Mouse (Mus musculus) midbrain, embryonic 15.5 days (tissue): ENCODE results near the gene Ankrd11. TPM values are rescaled to one million over a fixed set of nuclear protein-coding genes. Genes with fewer than 3 reads are reported as not detected.
A peak's percentile ranks its signal among the peaks of the same experiment; 100 is the strongest.

Experiments
- ATAC-seq: fragments of 200-750 bp; cut with Nextera tagmentation; replicated peaks from 2 replicates; pipeline ENCODE4 v1.8.0; 2017; ENCODE audit warnings: moderate TSS enrichment
- H3K27ac ChIP-seq: fragments of 300-500 bp; sonication (generic); 2 replicates; pipeline ENCODE4 v1.5.1; 2015; ENCODE audit warnings: mild to moderate bottlenecking, inconsistent platforms
- H3K27me3 ChIP-seq: fragments of 300-500 bp; sonication (generic); replicated peaks from 2 replicates; pipeline ENCODE4 v1.6.1; 2015; ENCODE audit warnings: inconsistent platforms
- H3K36me3 ChIP-seq: fragments of 300-500 bp; sonication (generic); replicated peaks from 2 replicates; pipeline ENCODE4 v1.6.1; 2015; ENCODE audit warnings: inconsistent platforms
- H3K4me1 ChIP-seq: fragments of 300-500 bp; sonication (generic); 2 replicates; pipeline ENCODE4 v1.6.1; 2015; ENCODE audit warnings: inconsistent platforms
- H3K4me2 ChIP-seq: fragments of 300-500 bp; sonication (generic); 2 replicates; pipeline ENCODE4 v1.6.1; 2015; ENCODE audit warnings: inconsistent platforms, mild to moderate bottlenecking, moderate library complexity
- H3K4me3 ChIP-seq: fragments of 300-500 bp; sonication (generic); 2 replicates; pipeline ENCODE4 v1.5.1; 2015; ENCODE audit warnings: mild to moderate bottlenecking, inconsistent platforms
- H3K9ac ChIP-seq: fragments of 300-500 bp; sonication (generic); 2 replicates; pipeline ENCODE4 v1.6.1; 2015; ENCODE audit warnings: mild to moderate bottlenecking, inconsistent platforms
- H3K9me3 ChIP-seq: fragments of 300-500 bp; sonication (generic); 2 replicates; pipeline ENCODE4 v1.6.1; 2016; ENCODE audit warnings: inconsistent platforms
- WGBS: fragments of 180-500 bp; shearing (Covaris S2); methylation state at CpG from one replicate; pipeline ENCODE4 v1.1.7; 2015; ENCODE audit warnings: mixed read lengths; 5-methylcytosine and 5-hydroxymethylcytosine counted together
- polyA plus RNA-seq: library from polyadenylated mRNA; unstranded; fragments of >200 nt; fragmentation: Nextera tagmentation; extraction: Ambion mirVana; gene quantifications from 2 replicates; pipeline ENCODE4 v1.2.1, GENCODE M21; 2015

Gene Ankrd11
- polyA plus RNA-seq, 1 experiment from 2014 or later, result 69.4 TPM

DNA sequence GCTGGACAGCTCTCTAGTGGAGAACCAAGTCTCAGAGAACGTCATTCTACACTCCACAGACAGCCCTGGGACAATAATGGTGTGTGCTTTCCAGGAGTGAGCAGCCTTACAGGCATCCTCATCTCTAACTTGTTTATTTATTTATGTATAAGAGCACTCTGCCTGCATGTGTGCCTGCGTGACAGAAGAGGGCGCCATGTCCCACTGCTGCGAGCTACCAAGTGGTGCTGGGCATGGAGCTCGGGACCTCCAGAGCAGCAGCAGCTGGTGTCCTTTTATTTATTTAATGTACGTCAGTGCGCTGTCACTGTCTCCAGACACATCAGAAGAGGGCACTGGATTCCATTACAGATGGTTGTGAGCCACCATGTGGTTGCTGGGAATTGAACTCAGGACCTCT, 115.3 kb downstream of the Ankrd11 start:
- Histone ChIP-seq H3K9me3 (no peaks in the 10 kb centered on the region), H3K27ac (no peak overlapping the region), H3K9ac (no peak overlapping the region), H3K36me3 (no peaks in the 10 kb centered on the region), H3K4me3 (no peak overlapping the region), H3K27me3 (no peaks in the 10 kb centered on the region), H3K4me2 (no peak overlapping the region), H3K4me1 (peaks cover 13% of the 10 kb centered on the region)
- ATAC-seq, result no peak
- 88% methylated on average over 7 of the region's 7 CpGs for WGBS

GRCm38 (mm10) chr8:122925939-122926722, 115.9 kb downstream of the Ankrd11 start:
- H3K4me1 ChIP-seq, result peaks cover 17% of the 10 kb centered on the region
- no peaks in the 10 kb centered on the region for H3K36me3 ChIP-seq
- H3K4me2 ChIP-seq, result no peak overlapping the region
- H3K9me3 ChIP-seq, result no peaks in the 10 kb centered on the region
- no peak overlapping the region for H3K27ac ChIP-seq
- WGBS, result 84% methylated on average over 8 of the region's 8 CpGs
- H3K27me3 ChIP-seq, result no peaks in the 10 kb centered on the region
- ATAC-seq, result no peak
- no peak overlapping the region for H3K9ac ChIP-seq
- H3K4me3 ChIP-seq, result no peak overlapping the region

GRCm38 (mm10) chr8:122924091-122924490, 118.0 kb downstream of the Ankrd11 start:
- no peak for ATAC-seq
- 77% methylated on average over 6 of the region's 6 CpGs for WGBS
- H3K4me2 ChIP-seq, result no peak overlapping the region

DNA sequence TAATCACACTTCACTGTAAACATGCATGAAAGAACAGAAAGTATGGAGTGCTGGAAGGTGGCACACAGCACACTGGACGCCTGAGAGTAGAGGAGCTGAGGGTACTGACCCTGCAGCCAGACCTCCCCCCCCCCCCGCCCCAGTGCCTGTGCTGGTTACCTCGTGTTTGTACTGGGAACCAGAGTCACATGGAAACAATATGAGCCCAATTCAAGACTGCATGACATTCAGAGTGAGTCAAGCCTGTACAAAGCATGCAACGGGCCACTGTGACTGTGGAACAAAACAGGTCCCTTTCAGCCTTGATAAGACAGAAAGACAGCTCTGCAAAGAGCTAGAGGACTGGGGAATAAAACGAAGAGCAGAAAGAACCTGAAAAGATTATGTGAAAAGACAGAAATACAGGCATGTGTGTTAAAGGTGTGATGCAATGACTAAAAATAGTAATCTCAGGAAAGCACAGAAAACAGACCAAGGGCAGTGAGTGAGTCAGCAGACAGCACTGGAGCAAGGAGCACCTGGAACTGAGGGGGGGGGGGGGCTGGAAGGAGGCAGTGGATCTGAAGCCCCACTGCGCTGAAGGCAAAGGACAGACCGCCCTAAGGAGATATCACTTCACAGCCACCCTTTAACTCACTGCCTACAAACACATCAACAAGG, 118.5 kb downstream of the Ankrd11 start:
- no peak for ATAC-seq
- H3K27me3 ChIP-seq, result no peaks in the 10 kb centered on the region
- 62% methylated on average over 7 of the region's 7 CpGs for WGBS
- H3K9ac ChIP-seq, result no peak overlapping the region
- peaks cover 39% of the 10 kb centered on the region for H3K4me1 ChIP-seq
- no peaks in the 10 kb centered on the region for H3K36me3 ChIP-seq
- H3K4me2 ChIP-seq, result no peak overlapping the region
- no peak overlapping the region for H3K4me3 ChIP-seq
- H3K27ac ChIP-seq, result no peak overlapping the region
- no peaks in the 10 kb centered on the region for H3K9me3 ChIP-seq

More at GRCm38 (mm10) chr8:122924091-122924490, 118.0 kb downstream of the Ankrd11 start:
- Histone ChIP-seq H3K27ac (no peak overlapping the region), H3K36me3 (no peaks in the 10 kb centered on the region), H3K4me3 (no peak overlapping the region), H3K27me3 (no peaks in the 10 kb centered on the region), H3K9me3 (no peaks in the 10 kb centered on the region), H3K4me1 (peaks cover 33% of the 10 kb centered on the region), H3K9ac (no peak overlapping the region)

DNA sequence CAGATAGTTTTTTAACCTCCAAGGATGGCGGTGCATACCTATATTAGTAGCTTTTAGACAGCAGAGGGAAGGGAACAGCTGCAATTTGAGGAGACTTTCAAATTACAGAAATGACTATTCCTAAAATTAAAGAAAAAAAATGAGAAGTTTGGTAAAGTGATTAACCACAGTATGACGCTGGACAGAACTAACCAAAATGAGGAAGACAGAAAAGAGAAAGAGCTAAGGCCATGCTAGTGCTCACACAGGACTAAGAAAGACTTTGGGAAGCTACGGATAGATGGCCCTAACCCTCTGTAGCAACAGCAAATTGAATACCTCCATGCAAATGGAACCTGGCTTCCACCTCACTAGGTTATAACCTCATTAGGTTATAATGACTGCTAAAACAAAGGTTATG, 119.1 kb downstream of the Ankrd11 start:
- no peak overlapping the region for H3K9ac ChIP-seq
- no peak for ATAC-seq
- no peaks in the 10 kb centered on the region for H3K36me3 ChIP-seq
- H3K27ac ChIP-seq, result no peak overlapping the region
- 86% methylated on average over 3 of the region's 3 CpGs for WGBS
- no peak overlapping the region for H3K4me3 ChIP-seq
- H3K9me3 ChIP-seq, result no peaks in the 10 kb centered on the region
- H3K4me1 ChIP-seq, result peaks cover 45% of the 10 kb centered on the region
- no peaks in the 10 kb centered on the region for H3K27me3 ChIP-seq
- no peak overlapping the region for H3K4me2 ChIP-seq

DNA sequence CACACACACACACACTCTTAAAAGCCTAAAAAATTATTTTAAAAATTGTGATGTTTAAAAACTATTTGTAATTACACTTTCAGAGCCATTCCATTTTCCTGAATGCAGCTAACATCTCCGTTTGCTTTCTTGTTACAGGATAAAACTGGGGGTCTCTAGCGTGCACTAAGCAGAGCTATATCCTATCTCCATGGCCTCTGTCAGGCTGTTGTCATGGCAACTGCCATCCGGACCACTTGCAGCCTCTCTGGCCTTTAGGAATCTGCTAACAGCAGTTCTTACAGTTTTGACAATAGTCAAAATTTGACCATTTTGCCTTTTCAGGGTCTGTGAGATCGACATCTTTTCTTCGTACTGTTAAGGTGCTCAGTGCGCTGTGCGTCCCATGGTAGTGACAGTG, 121.2 kb downstream of the Ankrd11 start:
- H3K4me1 ChIP-seq, result peaks cover 52% of the 10 kb centered on the region
- peak; percentile 82; the same call in 1 of the 2 replicates for ATAC-seq
- H3K36me3 ChIP-seq, result no peaks in the 10 kb centered on the region
- H3K9ac ChIP-seq, result no peak overlapping the region
- no peaks in the 10 kb centered on the region for H3K27me3 ChIP-seq
- H3K27ac ChIP-seq, result peak overlapping the region; percentile 18
- H3K9me3 ChIP-seq, result no peaks in the 10 kb centered on the region
- no peak overlapping the region for H3K4me3 ChIP-seq
- 0 out of 2 replicates have a peak overlapping the region, but pooled peaks have one; percentile 3 for H3K4me2 ChIP-seq
- WGBS, result 44% methylated on average over 7 of the region's 7 CpGs

- H3K4me1 ChIP-seq, result peaks cover 50% of the 10 kb centered on the region
- no peaks in the 10 kb centered on the region for H3K27me3 ChIP-seq
- H3K9ac ChIP-seq, result no peak overlapping the region
- H3K27ac ChIP-seq, result no peak overlapping the region
- no peak overlapping the region for H3K4me2 ChIP-seq
- H3K36me3 ChIP-seq, result no peaks in the 10 kb centered on the region
- no peaks in the 10 kb centered on the region for H3K9me3 ChIP-seq
- WGBS, result 79% methylated on average over 7 of the region's 7 CpGs
- H3K4me3 ChIP-seq, result no peak overlapping the region
- no peak for ATAC-seq
Measured at GRCm38 (mm10) chr8:122918438-122919107, 123.5 kb downstream of the Ankrd11 start.

DNA sequence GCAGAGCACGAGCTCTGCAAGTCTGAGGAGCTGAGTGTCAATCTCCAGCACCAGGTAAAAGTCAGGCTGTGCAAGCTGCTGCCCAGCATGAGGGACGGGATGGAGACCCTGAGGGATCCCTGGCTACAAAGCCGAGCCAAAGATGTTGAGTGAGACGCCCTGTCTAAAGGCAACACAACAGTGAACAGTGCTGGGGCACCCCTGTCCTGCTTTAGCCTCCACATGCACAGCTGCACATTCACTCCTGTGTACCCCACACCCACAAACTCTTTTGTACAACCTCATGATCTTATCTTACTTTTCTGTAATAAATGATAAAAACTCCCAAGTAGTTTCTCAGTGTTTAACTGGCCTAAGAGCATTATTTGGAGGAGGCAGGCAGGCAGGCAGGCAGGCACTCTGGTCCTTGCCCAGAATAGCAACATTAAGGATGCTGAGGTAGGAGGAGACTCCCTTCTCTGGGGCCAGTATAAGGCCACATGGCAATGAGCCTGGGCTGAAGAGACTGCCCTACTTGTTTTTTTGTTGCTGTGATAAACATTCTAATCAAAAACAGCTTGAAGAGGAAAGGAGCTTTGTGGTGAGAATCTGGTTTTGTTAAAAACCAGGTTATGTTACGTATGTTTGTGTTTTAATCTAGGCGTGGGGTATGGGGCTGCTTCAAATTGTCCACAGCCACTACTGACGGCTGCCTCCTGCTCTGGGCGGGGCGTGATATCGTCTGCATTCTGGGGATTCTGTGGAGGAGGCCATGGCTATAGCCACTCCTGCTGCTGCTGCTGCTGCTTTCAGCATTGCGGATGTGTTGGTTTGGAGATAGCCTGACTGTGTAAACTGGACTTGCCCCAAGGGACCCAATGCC, 124.3 kb downstream of the Ankrd11 start:
- no peaks in the 10 kb centered on the region for H3K9me3 ChIP-seq
- ATAC-seq, result no peak
- no peaks in the 10 kb centered on the region for H3K36me3 ChIP-seq
- no peak overlapping the region for H3K27ac ChIP-seq
- no peak overlapping the region for H3K4me3 ChIP-seq
- H3K4me1 ChIP-seq, result peaks cover 49% of the 10 kb centered on the region
- no peak overlapping the region for H3K4me2 ChIP-seq
- no peak overlapping the region for H3K9ac ChIP-seq
- no peaks in the 10 kb centered on the region for H3K27me3 ChIP-seq
- 60% methylated on average over 11 of the region's 11 CpGs for WGBS

DNA sequence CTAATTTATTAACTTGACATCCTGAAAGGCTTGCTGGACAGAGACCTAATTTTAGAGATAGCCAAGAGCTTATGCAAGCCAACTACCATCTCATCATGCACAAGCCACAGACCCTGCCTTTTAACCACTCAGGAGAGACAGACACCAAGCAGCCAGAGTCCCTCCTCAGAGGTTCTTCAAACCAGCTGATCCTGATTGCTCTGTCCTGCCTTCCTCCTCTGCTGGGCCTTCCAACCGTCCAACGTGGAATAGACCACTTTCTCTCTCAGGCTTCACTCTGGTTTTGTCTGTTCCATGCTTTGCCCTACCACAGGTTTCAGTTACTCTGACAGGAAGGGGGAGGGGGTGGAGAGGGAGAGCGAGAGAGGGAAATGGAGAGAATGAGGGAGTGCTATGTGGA, 125.3 kb downstream of the Ankrd11 start:
- no peak overlapping the region for H3K9ac ChIP-seq
- ATAC-seq, result no peak
- H3K9me3 ChIP-seq, result no peaks in the 10 kb centered on the region
- H3K4me3 ChIP-seq, result no peak overlapping the region
- H3K27ac ChIP-seq, result no peak overlapping the region
- no peaks in the 10 kb centered on the region for H3K27me3 ChIP-seq
- H3K4me1 ChIP-seq, result peaks cover 42% of the 10 kb centered on the region
- 69% methylated on average over 3 of the region's 3 CpGs for WGBS
- no peaks in the 10 kb centered on the region for H3K36me3 ChIP-seq
- H3K4me2 ChIP-seq, result no peak overlapping the region

GRCm38 (mm10) chr8:122912871-122913270, 129.2 kb downstream of the Ankrd11 start:
- Histone ChIP-seq H3K36me3 (0 out of 2 replicates have a peak, but pooled peaks cover under 1% of the 10 kb centered on the region), H3K4me1 (peaks cover 10% of the 10 kb centered on the region), H3K27ac (no peak overlapping the region), H3K4me3 (no peak overlapping the region), H3K4me2 (no peak overlapping the region), H3K27me3 (no peaks in the 10 kb centered on the region), H3K9ac (no peak overlapping the region), H3K9me3 (no peaks in the 10 kb centered on the region)
- no peak for ATAC-seq
- WGBS, result 85% methylated on average over 4 of the region's 4 CpGs

DNA sequence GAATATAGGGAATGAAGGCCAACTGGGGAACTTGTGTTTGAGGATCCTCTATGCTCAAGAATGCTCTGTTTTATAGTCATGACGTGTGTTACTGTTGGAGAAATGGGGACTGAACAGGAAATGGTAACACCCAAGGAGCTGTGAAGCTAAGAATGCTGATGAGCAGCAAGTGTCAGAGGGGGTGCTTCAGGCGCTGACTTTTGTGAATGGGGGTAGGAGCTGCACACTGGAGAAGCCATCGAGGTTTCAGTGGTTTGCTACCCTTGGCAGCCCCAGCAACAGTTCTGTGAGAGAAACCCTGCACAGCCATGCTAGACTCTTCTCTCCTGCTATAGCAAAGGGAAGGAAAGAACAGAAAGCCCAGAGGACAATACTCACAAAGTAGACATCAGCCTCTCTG, 129.9 kb downstream of the Ankrd11 start:
- 86% methylated on average over 3 of the region's 3 CpGs for WGBS
- H3K27ac ChIP-seq, result no peak overlapping the region
- no peak for ATAC-seq
- no peaks in the 10 kb centered on the region for H3K27me3 ChIP-seq
- 0 out of 2 replicates have a peak, but pooled peaks cover 6% of the 10 kb centered on the region for H3K36me3 ChIP-seq
- no peak overlapping the region for H3K4me2 ChIP-seq
- H3K4me1 ChIP-seq, result peaks cover 3% of the 10 kb centered on the region; the same call in 1 of the 2 replicates
- H3K9me3 ChIP-seq, result no peaks in the 10 kb centered on the region
- H3K4me3 ChIP-seq, result no peak overlapping the region
- H3K9ac ChIP-seq, result no peak overlapping the region
